Mouse (Mus musculus) ES-Bruce4 (cell line): ENCODE data around the gene Rrad.

Source experiments
- CTCF ChIP-seq: IDR thresholded peaks from one replicate; pipeline ENCODE4 v1.8.1; 2011; ENCODE audit warnings: low read depth, low read length
- EP300 ChIP-seq: IDR thresholded peaks from 2 replicates; pipeline ENCODE4 v1.6.1; 2011; ENCODE audit warnings: low read depth, low read length; ENCODE audit not compliant: insufficient read depth
- POLR2A ChIP-seq: IDR thresholded peaks from one replicate; pipeline ENCODE4 v1.8.1; 2011; ENCODE audit warnings: low read length; ENCODE audit not compliant: insufficient read depth

GRCm38 (mm10) chr8:104611613-104612012 is 19.5 kb downstream of the Rrad start:
- no peak for TF ChIP-seq CTCF
- no peak for TF ChIP-seq POLR2A
- no peak for TF ChIP-seq EP300
